Mouse (Mus musculus): ENCODE results near the gene Slc4a4.

GRCm38 (mm10) chr5:88971554-88971953 lies 84.9 kb downstream of the Slc4a4 start:
- TF ChIP-seq CTCF (IDR thresholded peaks at IDR 0.05; ENCODE audit: low read depth, low read length) (peak; percentile 16; the same call in 1 of the 2 replicates), POLR2A (IDR thresholded peaks at IDR 0.05; ENCODE audit: extremely low read depth, insufficient read depth, low read length) (no peak)
